Mouse (Mus musculus): Measurements from ENCODE around the gene Arhgap33. TPM values are rescaled to one million over a fixed set of nuclear protein-coding genes. Genes with fewer than 3 reads are reported as not detected.
A peak's percentile ranks its signal among the peaks of the same experiment; 100 is the strongest.

The Arhgap33 gene
- polyA plus RNA-seq (2016; fragmentation: Nextera tagmentation; extraction: Ambion mirVana) = 10.1 and 10.9 TPM in 2 replicates

DNA sequence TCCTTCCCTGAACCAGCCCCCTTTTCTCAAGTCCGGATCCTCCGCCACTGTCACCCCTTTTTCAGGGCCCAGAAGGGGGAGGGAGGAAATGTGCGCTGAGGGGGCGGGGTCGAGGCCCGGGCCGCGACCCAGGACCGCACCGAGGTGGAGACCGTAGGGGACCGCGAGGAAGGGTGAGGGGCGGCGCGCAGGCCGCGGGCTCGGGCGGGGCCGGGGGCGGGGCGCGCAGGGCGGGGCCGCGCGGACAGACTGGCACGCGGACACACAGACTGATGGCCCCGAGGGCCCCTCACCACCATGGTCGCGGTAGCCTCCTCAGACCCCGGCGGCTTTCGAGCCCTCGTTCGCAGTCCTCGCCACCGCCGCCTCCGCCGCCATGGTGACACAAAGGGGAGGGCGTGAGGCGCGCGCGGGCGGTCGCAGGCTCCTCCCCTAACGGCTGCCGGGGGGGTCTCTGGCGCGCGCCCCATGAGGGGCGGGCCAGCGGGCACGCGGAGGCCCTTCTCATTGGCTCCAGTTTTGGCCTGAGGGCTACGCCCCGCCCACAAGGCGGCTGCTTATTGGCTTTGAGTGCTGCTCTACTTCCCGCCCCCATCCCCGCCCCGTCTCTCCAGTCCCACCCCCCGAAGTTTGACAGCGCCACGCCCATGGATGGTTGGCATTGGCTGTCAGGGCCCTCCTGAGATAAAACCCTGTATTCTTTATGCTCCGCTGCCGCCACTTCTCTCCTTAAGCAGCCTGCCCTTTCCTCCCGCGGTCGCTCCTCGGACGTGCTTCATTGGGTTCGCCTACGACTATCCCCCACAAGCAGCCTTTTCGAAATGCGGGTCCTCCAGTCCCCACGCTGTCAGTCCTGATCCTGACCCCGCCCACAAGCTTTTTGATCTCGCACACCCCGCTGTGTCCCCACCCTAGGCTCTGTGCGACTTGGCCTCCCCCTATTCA lies at the start of gene Arhgap33:
Arhgap33 (minus strand) TSS at position 428 of the 945 bp plus-strand sequence.
- H3K9me3 ChIP-seq (replicated peaks) = no peaks in the 10 kb centered on the region
- peak within 1 kb of the TSS; percentile 74 for H3K4me3 ChIP-seq
- peaks cover 32% of the 10 kb centered on the region for H3K36me3 ChIP-seq
- peak within 1 kb of the TSS; percentile 80 for H3K9ac ChIP-seq
- under 1% methylated on average over 56 of the region's 84 CpGs for WGBS
- H3K4me2 ChIP-seq = peak within 1 kb of the TSS; percentile 96
- 0 out of 2 replicates have a peak, but pooled peaks cover 11% of the 10 kb centered on the region for H3K27me3 ChIP-seq (replicated peaks)
- peaks cover 33% of the 10 kb centered on the region for H3K4me1 ChIP-seq (replicated peaks)
- peak; percentile 95 for ATAC-seq (ENCODE audit: insufficient number of reproducible peaks, low FRiP score)
- H3K27ac ChIP-seq (ENCODE audit: poor library complexity, severe bottlenecking) = 0 out of 2 replicates have a peak within 1 kb of the TSS, but pooled peaks have one; percentile 20

- Histone ChIP-seq H3K27me3 (replicated peaks) (no peaks in the 10 kb centered on the region), H3K27ac (ENCODE audit: poor library complexity, severe bottlenecking) (no peak overlapping the region), H3K4me1 (replicated peaks) (peaks cover 10% of the 10 kb centered on the region), H3K9me3 (replicated peaks) (no peaks in the 10 kb centered on the region), H3K4me2 (no peak overlapping the region), H3K9ac (0 out of 2 replicates have a peak overlapping the region, but pooled peaks have one; percentile 2), H3K4me3 (no peak overlapping the region), H3K36me3 (peaks cover 76% of the 10 kb centered on the region)
- WGBS = 96% methylated on average over 10 of the region's 10 CpGs
- no peak for ATAC-seq (ENCODE audit: insufficient number of reproducible peaks, low FRiP score)
These were observed 49.5 kb upstream of the Arhgap33 start for GRCm38 (mm10) chr7:30584339-30584738.

GRCm38 (mm10) chr7:30581547-30581946 lies 46.7 kb upstream of the Arhgap33 start:
- ATAC-seq (ENCODE audit: insufficient number of reproducible peaks, low FRiP score) = no peak
- Histone ChIP-seq H3K9me3 (replicated peaks) (no peaks in the 10 kb centered on the region), H3K4me3 (no peak overlapping the region), H3K27ac (ENCODE audit: poor library complexity, severe bottlenecking) (no peak overlapping the region), H3K36me3 (peaks cover 99% of the 10 kb centered on the region), H3K4me1 (replicated peaks) (0 out of 2 replicates have a peak, but pooled peaks cover under 1% of the 10 kb centered on the region), H3K9ac (no peak overlapping the region), H3K4me2 (no peak overlapping the region), H3K27me3 (replicated peaks) (no peaks in the 10 kb centered on the region)
- WGBS = 91% methylated on average over 16 of the region's 16 CpGs

DNA sequence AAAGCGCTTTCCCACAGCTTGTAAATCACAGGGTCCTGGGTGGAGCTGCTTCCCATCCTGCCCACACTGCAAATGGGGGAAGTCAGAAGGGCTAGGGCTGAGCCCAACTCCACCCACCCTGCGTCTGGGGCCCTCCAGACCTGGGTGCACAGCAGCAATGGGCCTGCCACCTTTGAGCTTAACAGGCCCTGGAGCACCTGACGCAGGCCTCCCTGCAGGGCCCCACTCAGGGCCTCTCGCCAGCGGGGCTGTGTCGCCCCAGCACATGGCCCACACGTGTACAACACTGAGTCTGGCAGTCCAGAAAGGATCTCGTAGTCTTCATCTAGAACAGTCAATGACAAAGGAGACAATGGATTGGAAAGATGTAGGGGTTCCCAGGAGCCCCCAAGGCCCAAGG lies 45.1 kb upstream of the Arhgap33 start:
- Histone ChIP-seq H3K27me3 (replicated peaks) (no peaks in the 10 kb centered on the region), H3K4me3 (no peak overlapping the region), H3K4me1 (replicated peaks) (no peaks in the 10 kb centered on the region), H3K4me2 (no peak overlapping the region), H3K36me3 (peaks cover 99% of the 10 kb centered on the region), H3K9ac (no peak overlapping the region), H3K9me3 (replicated peaks) (no peaks in the 10 kb centered on the region), H3K27ac (ENCODE audit: poor library complexity, severe bottlenecking) (no peak overlapping the region)
- ATAC-seq (ENCODE audit: insufficient number of reproducible peaks, low FRiP score) = no peak
- 93% methylated on average over 8 of the region's 8 CpGs for WGBS

DNA sequence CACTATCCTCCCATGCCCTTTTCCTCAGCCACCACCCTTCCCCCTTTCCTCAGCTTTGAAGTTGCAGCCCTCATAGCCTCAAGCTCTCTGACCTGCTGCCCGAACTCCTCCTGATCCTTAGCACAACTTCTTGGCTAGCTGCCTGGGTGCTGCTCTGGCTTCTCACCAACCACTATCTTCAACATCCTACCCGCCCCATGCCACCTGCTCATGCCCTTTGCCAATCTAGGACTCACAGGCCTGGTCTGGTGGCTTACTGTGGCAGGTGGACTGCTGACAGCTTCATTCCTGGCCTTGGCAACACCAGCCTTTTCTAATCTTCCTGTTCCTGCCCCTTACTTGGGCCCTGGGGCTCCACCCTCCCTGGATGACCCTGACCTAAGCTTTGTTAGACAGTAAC lies 38.1 kb upstream of the Arhgap33 start:
- WGBS = 87% methylated on average over 2 of the region's 2 CpGs

GRCm38 (mm10) chr7:30572389-30572788 lies 37.5 kb upstream of the Arhgap33 start:
- H3K36me3 ChIP-seq = peaks cover 93% of the 10 kb centered on the region
- no peak for ATAC-seq (ENCODE audit: insufficient number of reproducible peaks, low FRiP score)
- H3K9me3 ChIP-seq (replicated peaks) = no peaks in the 10 kb centered on the region
- H3K4me1 ChIP-seq (replicated peaks) = no peaks in the 10 kb centered on the region
- H3K9ac ChIP-seq = no peak overlapping the region
- 82% methylated on average over 5 of the region's 5 CpGs for WGBS
- H3K4me2 ChIP-seq = no peak overlapping the region
- H3K4me3 ChIP-seq = no peak overlapping the region
- no peak overlapping the region for H3K27ac ChIP-seq (ENCODE audit: poor library complexity, severe bottlenecking)
- no peaks in the 10 kb centered on the region for H3K27me3 ChIP-seq (replicated peaks)

More for the DNA sequence above, 38.1 kb upstream of the Arhgap33 start:
- Histone ChIP-seq H3K9ac (no peak overlapping the region), H3K4me1 (replicated peaks) (no peaks in the 10 kb centered on the region), H3K4me2 (no peak overlapping the region), H3K4me3 (no peak overlapping the region), H3K27me3 (replicated peaks) (no peaks in the 10 kb centered on the region), H3K9me3 (replicated peaks) (no peaks in the 10 kb centered on the region), H3K36me3 (peaks cover 96% of the 10 kb centered on the region), H3K27ac (ENCODE audit: poor library complexity, severe bottlenecking) (no peak overlapping the region)
- no peak for ATAC-seq (ENCODE audit: insufficient number of reproducible peaks, low FRiP score)

DNA sequence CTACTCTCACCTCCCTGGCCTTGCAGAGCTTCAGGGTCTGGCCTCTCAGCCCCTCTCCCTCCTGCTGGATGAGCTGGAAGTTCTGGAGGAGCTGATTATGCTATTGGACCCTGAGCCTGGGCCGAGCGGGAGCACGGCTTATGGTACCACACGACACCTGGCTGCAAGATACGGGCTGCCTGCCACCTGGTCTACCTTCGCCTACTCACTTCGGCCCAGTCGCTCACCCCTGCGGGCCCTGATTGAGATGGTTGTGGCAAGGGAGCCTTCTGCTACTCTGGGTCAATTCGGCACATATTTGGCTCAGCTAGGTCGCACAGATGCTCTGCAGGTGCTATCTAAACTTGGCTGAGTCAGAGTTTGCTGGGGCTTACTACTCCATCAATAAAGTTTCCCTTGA lies 32.7 kb upstream of the Arhgap33 start:
- Histone ChIP-seq H3K4me1 (replicated peaks) (peaks cover 6% of the 10 kb centered on the region), H3K9ac (no peak overlapping the region), H3K27me3 (replicated peaks) (no peaks in the 10 kb centered on the region), H3K4me2 (no peak overlapping the region), H3K27ac (ENCODE audit: poor library complexity, severe bottlenecking) (no peak overlapping the region), H3K4me3 (no peak overlapping the region), H3K36me3 (peaks cover 74% of the 10 kb centered on the region), H3K9me3 (replicated peaks) (no peaks in the 10 kb centered on the region)
- 87% methylated on average over 11 of the region's 11 CpGs for WGBS
- no peak for ATAC-seq (ENCODE audit: insufficient number of reproducible peaks, low FRiP score)

- peaks cover 6% of the 10 kb centered on the region for H3K4me1 ChIP-seq (replicated peaks)
- H3K27me3 ChIP-seq (replicated peaks) = no peaks in the 10 kb centered on the region
- peaks cover 63% of the 10 kb centered on the region for H3K36me3 ChIP-seq
- no peak overlapping the region for H3K4me2 ChIP-seq
- H3K4me3 ChIP-seq = no peak overlapping the region
- H3K9me3 ChIP-seq (replicated peaks) = no peaks in the 10 kb centered on the region
- ATAC-seq (ENCODE audit: insufficient number of reproducible peaks, low FRiP score) = no peak
- no peak overlapping the region for H3K27ac ChIP-seq (ENCODE audit: poor library complexity, severe bottlenecking)
- 86% methylated on average over 9 of the region's 9 CpGs for WGBS
- H3K9ac ChIP-seq = no peak overlapping the region
These were observed 31.2 kb upstream of the Arhgap33 start for GRCm38 (mm10) chr7:30566033-30566432.

DNA sequence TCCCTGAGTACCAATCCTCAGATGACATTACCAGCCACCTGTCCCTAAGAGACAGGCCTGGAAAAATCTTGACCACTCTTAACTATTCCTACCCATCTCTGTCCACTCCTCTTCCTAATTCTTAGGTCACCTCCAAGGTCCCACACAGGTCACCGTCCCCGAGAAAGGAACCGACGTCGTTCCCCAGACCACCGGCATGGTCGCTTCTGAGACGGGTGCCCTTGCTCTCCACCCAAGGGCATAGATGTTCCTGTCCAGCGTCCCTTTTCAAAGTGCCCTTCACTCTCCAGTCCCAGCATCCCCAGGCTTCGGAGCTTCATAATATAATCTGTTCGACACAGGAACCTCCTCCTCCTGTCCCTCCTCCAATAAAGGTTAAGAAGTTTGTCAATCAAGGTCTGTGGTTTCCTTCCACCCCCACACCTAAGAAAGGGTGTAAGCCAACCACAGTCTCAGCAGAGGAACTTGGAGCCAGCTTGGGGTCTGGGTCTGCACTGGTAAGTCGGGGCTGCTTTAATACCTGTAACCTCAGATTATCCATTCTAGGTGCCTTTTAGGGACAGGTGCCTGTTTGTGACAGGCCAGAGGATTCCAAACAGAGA lies 30.2 kb upstream of the Arhgap33 start, which contains the start of gene Igflr1:
Igflr1 (plus strand) TSS at position 458 of the 602 bp plus-strand sequence.
- no peak for ATAC-seq (ENCODE audit: insufficient number of reproducible peaks, low FRiP score)
- peaks cover 8% of the 10 kb centered on the region for H3K4me1 ChIP-seq (replicated peaks)
- no peak within 1 kb of the TSS for H3K9ac ChIP-seq
- no peak within 1 kb of the TSS for H3K4me2 ChIP-seq
- WGBS = 91% methylated on average over 12 of the region's 12 CpGs
- no peak within 1 kb of the TSS for H3K27ac ChIP-seq (ENCODE audit: poor library complexity, severe bottlenecking)
- peaks cover 53% of the 10 kb centered on the region for H3K36me3 ChIP-seq
- H3K27me3 ChIP-seq (replicated peaks) = no peaks in the 10 kb centered on the region
- no peaks in the 10 kb centered on the region for H3K9me3 ChIP-seq (replicated peaks)
- H3K4me3 ChIP-seq = peak within 1 kb of the TSS; percentile 68; the same call in 1 of the 2 replicates

GRCm38 (mm10) chr7:30563906-30564280 lies 29.0 kb upstream of the Arhgap33 start:
- Histone ChIP-seq H3K4me2 (peak overlapping the region; percentile 64), H3K4me1 (replicated peaks) (peaks cover 10% of the 10 kb centered on the region), H3K9me3 (replicated peaks) (no peaks in the 10 kb centered on the region), H3K27ac (ENCODE audit: poor library complexity, severe bottlenecking) (peak overlapping the region; percentile 94; the same call in 1 of the 2 replicates), H3K36me3 (peaks cover 41% of the 10 kb centered on the region), H3K27me3 (replicated peaks) (no peaks in the 10 kb centered on the region), H3K9ac (peak overlapping the region; percentile 77), H3K4me3 (peak overlapping the region; percentile 68)
- WGBS = 19% methylated on average over 6 of the region's 6 CpGs
- no peak; the same call in 1 of the 2 replicates for ATAC-seq (ENCODE audit: insufficient number of reproducible peaks, low FRiP score)
